In genomic region chr17:84465753-84466608, GRCm38 (mm10) we compare ENCODE assay signal across 8 mouse cellular contexts. TPM values are rescaled to one million over a fixed set of nuclear protein-coding genes. Genes with fewer than 3 reads are reported as not detected.
DNase-seq lines count a peak whose midpoint lies in the region; ATAC-seq lines count a peak whose summit lies in the region.

Gene Thada, minus strand, starts transcription at chr17:84466205.

- DNase-seq in CD4-positive, CD25-positive, alpha-beta regulatory T cell, adult 2 months (ENCODE audit: low read depth, low spot score), result peak; percentile 99
- DNase-seq in fat pad, adult 2 months (ENCODE audit: extremely low read depth, low read depth, low spot score), result peak; percentile 65
- DNase-seq in kidney, postnatal 10 days, result peak; percentile 99
- peak; percentile 99 for DNase-seq in natural killer cell, adult 2 months (ENCODE audit: low spot score in 2 of 2)

- H3K27ac ChIP-seq in brown adipose tissue, adult 24 weeks (replicated peaks; ENCODE audit: low read depth, low read length), result peak within 1 kb of the TSS; percentile 36
- H3K27ac ChIP-seq in heart, embryonic 13.5 days (replicated peaks), result peak within 1 kb of the TSS; percentile 78
- H3K27ac ChIP-seq in liver, embryonic 12.5 days, result peak within 1 kb of the TSS; percentile 81
- H3K27ac ChIP-seq in stomach, embryonic 15.5 days, result peak within 1 kb of the TSS; percentile 81

- peak; percentile 95 for ATAC-seq in heart, embryonic 13.5 days (ENCODE audit: extremely low read depth, insufficient number of reproducible peaks, low FRiP score, low TSS enrichment)
- peak; percentile 94 for ATAC-seq in liver, embryonic 12.5 days
- ATAC-seq in stomach, embryonic 15.5 days (ENCODE audit: insufficient read depth, low FRiP score, low read depth), result peak; percentile 97

- peaks cover 8% of the 10 kb centered on the region for H3K36me3 ChIP-seq in heart, embryonic 13.5 days
- peaks cover 10% of the 10 kb centered on the region for H3K36me3 ChIP-seq in liver, embryonic 12.5 days
- 0 out of 2 replicates have a peak, but pooled peaks cover 5% of the 10 kb centered on the region for H3K36me3 ChIP-seq in stomach, embryonic 15.5 days

- H3K4me2 ChIP-seq in heart, embryonic 13.5 days, result peak within 1 kb of the TSS; percentile 96
- peak within 1 kb of the TSS; percentile 91 for H3K4me2 ChIP-seq in liver, embryonic 12.5 days
- peak within 1 kb of the TSS; percentile 88 for H3K4me2 ChIP-seq in stomach, embryonic 15.5 days

- under 1% methylated on average over 67 of the region's 67 CpGs for WGBS in heart, embryonic 13.5 days
- under 1% methylated on average over 67 of the region's 67 CpGs for WGBS in liver, embryonic 12.5 days (ENCODE audit: insufficient replicate concordance)
- under 1% methylated on average over 67 of the region's 67 CpGs for WGBS in stomach, embryonic 15.5 days

- peak within 1 kb of the TSS; percentile 94 for H3K9ac ChIP-seq in heart, embryonic 13.5 days
- peak within 1 kb of the TSS; percentile 87 for H3K9ac ChIP-seq in liver, embryonic 12.5 days
- H3K9ac ChIP-seq in stomach, embryonic 15.5 days, result peak within 1 kb of the TSS; percentile 82

- H3K9me3 ChIP-seq in heart, embryonic 13.5 days, result no peaks in the 10 kb centered on the region
- H3K9me3 ChIP-seq in liver, embryonic 12.5 days (replicated peaks), result no peaks in the 10 kb centered on the region
- no peaks in the 10 kb centered on the region for H3K9me3 ChIP-seq in stomach, embryonic 15.5 days

- H3K4me1 ChIP-seq in brown adipose tissue, adult 24 weeks (ENCODE audit: control insufficient read depth, insufficient read depth, insufficient read length, low read length), result no peaks in the 10 kb centered on the region
- H3K4me1 ChIP-seq in heart, embryonic 13.5 days, result peaks cover 11% of the 10 kb centered on the region
- peaks cover 10% of the 10 kb centered on the region for H3K4me1 ChIP-seq in liver, embryonic 12.5 days
- 0 out of 2 replicates have a peak, but pooled peaks cover 4% of the 10 kb centered on the region for H3K4me1 ChIP-seq in stomach, embryonic 15.5 days

- H3K27me3 ChIP-seq in heart, embryonic 13.5 days (replicated peaks), result no peaks in the 10 kb centered on the region
- no peaks in the 10 kb centered on the region for H3K27me3 ChIP-seq in liver, embryonic 12.5 days (replicated peaks)
- H3K27me3 ChIP-seq in stomach, embryonic 15.5 days (replicated peaks), result no peaks in the 10 kb centered on the region

- H3K4me3 ChIP-seq in brown adipose tissue, adult 24 weeks (ENCODE audit: insufficient read depth, low read depth, low read length), result peak within 1 kb of the TSS; percentile 87
- peak within 1 kb of the TSS; percentile 95 for H3K4me3 ChIP-seq in heart, embryonic 13.5 days
- H3K4me3 ChIP-seq in liver, embryonic 12.5 days, result peak within 1 kb of the TSS; percentile 91
- peak within 1 kb of the TSS; percentile 93 for H3K4me3 ChIP-seq in stomach, embryonic 15.5 days (replicated peaks)

RNA-seq across cellular contexts. Expression of gene Thada, which starts in this region (rescaled TPM):
- 3.4 and 4.7 TPM in 2 replicates for polyA plus RNA-seq in brown adipose tissue, adult 24 weeks (2012; ENCODE audit: insufficient read depth, insufficient read length, missing spikeins)
- polyA plus RNA-seq in heart, embryonic 13.5 days (2015; fragmentation: Nextera tagmentation; extraction: Ambion mirVana), result 4.6 and 5.6 TPM in 2 replicates
- 6.1 and 7.8 TPM in 2 replicates for polyA plus RNA-seq in liver, embryonic 12.5 days (2016; fragmentation: Nextera tagmentation; extraction: Ambion mirVana)
- 7.8 TPM in 2 replicates for polyA plus RNA-seq in stomach, embryonic 15.5 days (2015; fragmentation: Nextera tagmentation; extraction: Ambion mirVana)

Comparison
In these comparisons a context has a peak if more than half of its experiments do, and no peak if none do; other contexts are left out.
1. Peak in every context shown above with its lines: DNase-seq, ATAC-seq, H3K4me3 ChIP-seq and H3K27ac ChIP-seq.